Mouse (Mus musculus) Patski (cell line): ENCODE data around the gene Ear10. TPM values are rescaled to one million over a fixed set of nuclear protein-coding genes. Genes with fewer than 3 reads are reported as not detected.
"Not testable (repeated sequence)": the region's sequence is repeated elsewhere in the genome, so short reads cannot be mapped to it uniquely, and the experiment has no call there.

Experiments
- ATAC-seq: fragments of 100-300 bp; one replicate; pipeline ENCODE4 v1.8.0; 2021
- CTCF ChIA-PET: fragments of 350-600 bp; sonication (Branson Sonifier 250); formaldehyde crosslinking; loops from one replicate; lab custom pipeline; 2022; ENCODE audit warnings: inconsistent platforms; lab: Charles Lee
- POLR2A ChIA-PET: fragments of 350-600 bp; sonication (Branson Sonifier 250); formaldehyde crosslinking; loops from one replicate; lab custom pipeline; 2022; ENCODE audit warnings: antibody characterized with exemption, inconsistent platforms; lab: Charles Lee
- DNase-seq: peaks from one replicate; pipeline ENCODE4 v3.0.0-alpha.2; 2011; ENCODE audit warnings: low read depth, low spot score
- H3K27me3 ChIP-seq: fragments of 371-371 bp; one replicate; pipeline ENCODE4 v1.5.1; 2021
- CTCF ChIP-seq: fragments of 100-300 bp; IDR thresholded peaks from one replicate; pipeline ENCODE4 v1.5.1; 2021
- in situ Hi-C: fragments of 300-500 bp; cut with MboI; formaldehyde crosslinking; loops from 3 replicates; pipeline ENCODE4 v1.11.1; 2018; ENCODE audit warnings: low pct_unique_long_range_greater_than_20kb, mixed read lengths
- polyA plus RNA-seq: library from polyadenylated mRNA; unstranded; gene quantifications from one replicate; pipeline ENCODE4 v1.2.3, GENCODE M21; 2021

The Ear10 gene
- polyA plus RNA-seq = not detected

DNA sequence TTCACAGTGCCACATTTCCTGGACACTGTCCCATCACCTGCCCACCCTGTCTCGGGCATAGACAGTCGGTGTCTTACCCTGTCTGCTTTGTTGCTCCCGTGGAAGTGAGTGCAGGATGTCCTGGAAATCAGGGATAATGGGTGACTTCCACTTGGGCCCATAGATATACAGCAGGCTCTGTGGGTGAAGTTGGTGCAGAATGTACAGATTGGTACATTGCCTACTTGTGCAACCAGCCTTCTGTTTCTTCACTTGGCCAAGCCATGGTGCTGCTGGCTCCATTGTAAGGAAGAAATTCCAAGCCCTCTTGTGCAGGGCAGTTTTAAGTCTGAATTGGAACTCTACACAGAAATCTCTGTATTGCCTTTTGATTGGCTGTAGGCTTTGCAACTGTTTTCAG lies at the start of gene Ear10:
Ear10 (minus strand) TSS at position 101 of the 400 bp plus-strand sequence.
- in situ Hi-C loops, POLR2A ChIA-PET, ATAC-seq, H3K27me3 ChIP-seq, DNase-seq, CTCF ChIA-PET: not testable (repeated sequence)

DNA sequence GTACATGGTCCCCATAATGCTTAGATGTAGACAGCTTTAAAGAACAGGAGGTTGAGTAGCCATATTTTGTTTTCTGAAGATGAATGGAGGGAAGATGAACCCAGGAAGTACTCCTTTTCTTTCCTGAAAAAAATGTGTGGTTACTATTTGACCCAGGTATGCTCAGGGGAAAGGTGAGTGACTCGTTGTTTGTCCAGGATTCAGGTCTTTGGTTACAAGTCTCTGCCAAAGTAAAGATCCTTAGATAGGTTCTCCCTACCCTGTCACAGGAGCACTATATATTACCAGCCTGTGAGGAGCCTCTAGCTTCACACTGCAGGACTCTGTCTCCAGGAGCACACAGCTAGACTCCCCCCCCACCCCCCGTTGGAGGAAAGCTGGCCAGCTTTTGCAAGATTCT lies 33.4 kb upstream of the Ear10 start, which contains the start of gene Ang5:
Ang5 (plus strand) TSS at position 301 of the 400 bp plus-strand sequence.
- H3K27me3 ChIP-seq, POLR2A ChIA-PET, in situ Hi-C loops, CTCF ChIA-PET, ATAC-seq, DNase-seq: not testable (repeated sequence)

DNA sequence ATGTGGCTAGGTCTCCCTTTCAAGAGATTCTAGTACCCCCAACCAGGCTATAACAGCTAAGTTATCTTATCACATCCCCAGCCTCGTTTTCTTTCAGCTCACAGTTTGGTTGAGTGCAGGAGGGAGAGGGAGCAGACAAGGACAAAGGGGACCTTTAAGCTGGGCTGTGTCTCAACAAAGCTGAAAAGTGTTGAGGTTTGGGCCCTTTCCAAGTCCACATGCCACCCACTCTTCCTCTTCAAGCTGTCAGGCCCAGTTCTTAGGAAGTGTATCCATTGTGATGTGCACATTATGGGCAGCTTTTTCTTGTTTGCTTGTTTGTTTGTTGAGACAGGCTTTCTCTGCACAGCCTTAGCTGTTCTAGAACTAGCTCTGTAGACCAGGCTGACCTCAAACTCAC lies 31.7 kb upstream of the Ear10 start:
- ATAC-seq, CTCF ChIA-PET, H3K27me3 ChIP-seq, DNase-seq, POLR2A ChIA-PET, in situ Hi-C loops: not testable (repeated sequence)

DNA sequence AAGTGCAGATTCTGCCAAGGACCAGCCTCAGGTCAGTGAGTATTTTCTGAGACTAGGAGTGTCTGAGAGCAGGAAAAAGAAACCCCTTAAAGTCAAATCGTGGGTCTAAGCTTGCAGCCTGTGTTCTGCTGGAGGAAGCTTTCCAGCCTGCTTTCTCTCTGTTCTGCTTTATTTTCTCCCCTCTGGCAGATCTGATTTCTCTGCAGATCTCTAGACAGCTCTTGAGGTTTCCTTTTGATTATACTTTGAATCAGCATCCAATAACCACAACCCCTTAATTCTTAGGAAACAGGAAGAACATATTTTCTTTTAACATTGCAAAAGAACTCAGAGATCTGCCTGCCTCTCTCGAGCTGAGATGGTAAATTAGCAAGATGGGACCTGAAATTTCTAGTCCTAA lies 30.0 kb upstream of the Ear10 start:
- ATAC-seq, in situ Hi-C loops, POLR2A ChIA-PET, CTCF ChIA-PET, DNase-seq, H3K27me3 ChIP-seq: not testable (repeated sequence)

DNA sequence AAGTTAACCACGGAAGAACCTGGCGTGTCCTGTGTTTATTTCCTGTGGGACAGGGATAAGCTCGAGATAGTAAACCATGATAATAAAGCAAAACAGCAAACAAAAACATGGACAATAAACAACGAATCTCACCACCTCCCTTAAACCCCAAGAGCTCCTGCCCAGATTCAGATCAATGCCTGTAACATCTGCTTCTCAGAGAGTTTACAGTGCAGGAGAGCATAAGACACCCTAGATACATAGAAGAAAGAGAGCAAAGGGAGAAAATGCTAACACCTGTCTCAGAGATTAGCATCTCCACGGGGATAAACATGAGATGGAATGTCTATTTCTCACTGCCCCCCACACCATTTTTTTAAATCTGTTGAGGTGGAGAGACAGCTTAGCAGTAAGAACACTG lies 10.0 kb upstream of the Ear10 start:
- DNase-seq, CTCF ChIA-PET, ATAC-seq, POLR2A ChIA-PET, in situ Hi-C loops, H3K27me3 ChIP-seq: not testable (repeated sequence)

DNA sequence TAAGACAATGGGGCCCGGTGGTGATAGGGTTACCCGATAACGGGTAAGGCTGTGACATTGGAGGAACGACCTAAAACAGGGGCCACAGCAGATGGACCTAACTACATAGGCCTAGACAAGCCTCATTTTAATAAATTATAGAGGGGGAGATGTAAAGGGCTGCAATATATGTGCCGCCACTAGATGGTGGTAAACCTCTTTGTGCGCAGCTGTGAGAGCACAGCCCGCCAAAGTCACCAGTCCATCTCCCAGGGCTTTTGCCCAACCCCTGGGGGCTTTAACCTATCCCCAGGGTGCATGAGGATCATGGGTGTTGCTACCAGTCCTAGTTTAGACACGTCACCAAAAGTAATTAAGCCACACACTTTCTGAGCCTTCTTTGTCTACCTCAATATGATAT lies 9.6 kb upstream of the Ear10 start:
- in situ Hi-C loops, ATAC-seq, H3K27me3 ChIP-seq, POLR2A ChIA-PET, CTCF ChIA-PET, DNase-seq: not testable (repeated sequence)
- peak; percentile 58 for TF ChIP-seq CTCF

DNA sequence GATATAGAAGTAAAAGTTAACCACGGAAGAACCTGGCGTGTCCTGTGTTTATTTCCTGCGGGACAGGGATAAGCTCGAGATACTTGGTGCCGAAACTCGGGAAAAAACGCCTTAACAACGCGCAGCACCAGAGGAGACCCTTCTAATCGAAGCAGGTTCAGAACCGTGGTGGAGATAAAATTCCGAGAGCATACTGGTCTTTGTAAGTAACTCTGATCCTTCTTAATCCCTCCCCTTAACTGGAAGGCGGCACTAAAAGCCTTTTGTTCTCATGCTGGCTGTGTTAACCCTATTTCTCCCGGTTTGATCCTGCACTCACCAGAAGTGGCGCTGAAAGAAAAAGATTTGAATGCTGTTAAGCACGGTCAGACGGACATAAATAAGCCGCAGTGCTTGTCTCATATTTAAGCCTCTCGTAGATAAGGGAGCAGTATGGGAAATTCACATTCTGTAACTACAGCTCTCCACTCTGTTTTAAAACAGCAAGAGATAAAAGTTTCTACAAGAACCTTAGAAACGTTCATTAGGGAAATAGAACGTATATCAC lies 2.1 kb upstream of the Ear10 start:
- CTCF ChIA-PET, DNase-seq, H3K27me3 ChIP-seq, ATAC-seq, in situ Hi-C loops, POLR2A ChIA-PET: not testable (repeated sequence)

DNA sequence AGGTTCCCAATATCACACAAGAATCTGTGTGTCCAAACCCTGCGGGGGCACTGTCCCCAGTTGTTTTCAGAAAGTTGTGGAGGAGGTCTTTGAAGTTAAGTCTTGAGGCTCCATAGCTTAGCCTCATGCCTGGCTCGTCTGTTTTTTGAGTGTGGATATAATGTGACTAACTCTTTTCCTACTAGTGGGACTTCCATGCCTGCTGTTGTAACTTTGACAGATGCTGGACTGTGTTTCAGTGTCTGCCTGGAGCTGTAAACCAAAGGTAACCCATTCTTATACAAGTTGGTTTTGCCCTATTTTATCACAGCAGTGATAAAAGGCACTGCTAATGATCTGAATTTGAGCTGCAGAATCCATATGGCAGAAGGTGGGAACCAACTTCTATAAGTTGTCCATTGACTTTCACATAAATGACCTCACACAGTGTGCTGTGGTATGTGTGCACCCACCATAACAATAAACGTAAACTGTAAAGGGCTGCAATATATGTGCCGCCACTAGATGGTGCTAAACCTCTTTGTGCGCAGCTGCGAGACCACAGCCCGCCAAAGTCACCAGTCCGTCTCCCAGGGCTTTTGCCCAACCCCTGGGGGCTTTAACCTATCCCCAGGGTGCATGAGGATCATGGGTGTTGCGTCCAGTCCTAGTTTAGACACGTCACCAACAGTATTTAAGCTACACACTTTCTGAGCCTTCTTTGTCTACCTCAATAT lies 1.5 kb upstream of the Ear10 start, which contains the start of gene Gm8113:
Gm8113 (plus strand) TSS at position 703 of the 716 bp plus-strand sequence.
- in situ Hi-C loops, DNase-seq, ATAC-seq, H3K27me3 ChIP-seq, POLR2A ChIA-PET, CTCF ChIA-PET: not testable (repeated sequence)
- peak; percentile 50 for TF ChIP-seq CTCF

DNA sequence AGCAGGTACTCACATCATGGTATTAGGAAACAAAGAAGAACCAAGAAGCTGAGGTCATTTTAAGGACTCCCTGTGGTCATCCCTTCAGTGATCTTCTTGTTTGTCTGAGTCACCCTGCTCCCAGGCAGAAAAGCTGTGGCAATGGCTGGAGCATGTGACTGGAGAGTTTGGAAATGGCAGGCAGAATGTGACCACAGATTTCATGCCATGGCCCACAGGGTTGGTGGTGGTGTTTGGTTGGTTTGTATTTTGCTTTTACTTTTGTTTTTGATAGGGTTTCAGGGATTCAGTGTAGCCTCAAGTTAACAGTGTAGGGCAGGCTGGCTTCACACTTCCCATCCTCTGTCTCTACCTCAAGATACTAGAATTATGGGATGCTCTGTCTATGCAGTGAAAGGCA lies 5.1 kb downstream of the Ear10 start:
- in situ Hi-C loops, POLR2A ChIA-PET, DNase-seq, CTCF ChIA-PET, H3K27me3 ChIP-seq: not testable (repeated sequence)
- ATAC-seq = peak; percentile 35

DNA sequence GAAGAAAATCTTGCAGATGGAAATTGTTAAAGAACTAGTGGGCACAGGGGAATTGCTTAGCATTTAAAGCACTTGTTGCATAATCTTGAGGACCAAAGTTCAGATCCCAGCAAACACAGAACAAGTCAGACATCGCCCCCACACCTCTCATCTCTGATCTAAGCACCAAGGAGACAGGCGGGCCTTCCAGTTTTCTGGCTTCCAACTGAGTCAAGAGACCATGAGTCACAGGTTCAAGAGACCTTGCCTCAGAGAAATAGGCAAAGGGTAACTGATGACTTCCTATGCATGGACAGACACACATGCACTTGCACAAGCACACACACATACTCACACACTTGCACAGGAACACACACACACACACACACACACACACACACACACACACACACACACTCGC lies 24.8 kb downstream of the Ear10 start:
- ATAC-seq, POLR2A ChIA-PET, CTCF ChIA-PET, H3K27me3 ChIP-seq, in situ Hi-C loops, DNase-seq: not testable (repeated sequence)

DNA sequence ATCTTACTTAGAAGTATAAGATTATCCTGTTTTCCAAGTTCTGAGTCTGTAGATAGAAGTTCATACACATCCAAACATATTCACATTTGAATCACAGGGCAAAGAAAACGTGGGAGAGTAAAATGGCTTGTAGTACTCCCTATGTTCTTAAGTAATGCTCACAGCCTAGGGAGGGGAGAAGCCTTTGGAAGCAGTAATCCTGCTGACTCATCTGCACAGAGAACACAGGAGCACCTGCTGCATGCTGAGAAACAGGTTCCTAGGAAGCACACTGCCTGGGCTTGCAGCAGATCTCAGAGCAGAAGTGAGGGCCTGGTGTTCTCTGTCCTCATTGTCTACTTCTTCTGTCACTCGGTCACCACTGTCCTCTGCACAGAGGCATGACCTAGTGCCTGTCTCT lies 28.0 kb downstream of the Ear10 start:
- ATAC-seq, CTCF ChIA-PET, DNase-seq, POLR2A ChIA-PET, in situ Hi-C loops, H3K27me3 ChIP-seq: not testable (repeated sequence)

DNA sequence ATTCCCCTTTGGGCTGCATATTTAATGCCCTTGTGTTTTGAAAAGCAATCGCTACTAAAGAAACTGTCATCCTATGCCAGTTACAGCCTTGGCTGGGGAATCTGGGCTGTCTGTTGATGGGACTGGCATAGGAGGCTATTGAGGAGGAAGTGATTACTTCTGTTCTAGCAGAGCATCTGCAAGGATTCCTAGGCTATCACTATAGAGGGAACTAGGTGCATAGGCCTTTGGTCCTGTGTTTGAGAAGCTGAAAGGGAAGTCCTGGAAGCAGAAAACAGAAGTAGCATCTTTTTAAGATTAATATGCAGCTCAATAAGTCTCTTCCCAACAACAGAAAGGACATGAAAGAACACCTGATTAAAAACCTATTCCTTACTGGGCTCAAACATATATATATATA lies 32.1 kb downstream of the Ear10 start:
- H3K27me3 ChIP-seq, in situ Hi-C loops, ATAC-seq, CTCF ChIA-PET, POLR2A ChIA-PET, DNase-seq: not testable (repeated sequence)

DNA sequence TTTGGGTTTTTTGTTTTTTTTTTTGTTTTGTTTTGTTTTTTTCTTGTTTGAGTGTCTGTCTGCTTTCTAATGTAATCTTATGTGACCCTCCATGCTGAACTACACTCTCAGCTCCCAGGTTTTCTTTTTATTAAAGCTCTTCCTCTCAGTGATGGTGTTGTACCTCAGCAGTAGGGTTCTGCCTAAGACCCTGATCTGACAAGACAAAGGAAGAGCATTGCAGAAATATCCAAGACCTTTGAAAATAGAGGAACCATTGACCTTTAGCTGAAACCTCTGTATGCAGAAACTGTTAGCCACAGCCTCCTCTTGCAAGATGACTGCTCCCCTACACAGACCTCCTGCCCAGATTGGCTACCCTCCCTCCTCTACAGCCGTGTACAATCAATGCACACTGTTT lies 37.1 kb downstream of the Ear10 start:
- in situ Hi-C loops, ATAC-seq, DNase-seq, H3K27me3 ChIP-seq, POLR2A ChIA-PET, CTCF ChIA-PET: not testable (repeated sequence)

DNA sequence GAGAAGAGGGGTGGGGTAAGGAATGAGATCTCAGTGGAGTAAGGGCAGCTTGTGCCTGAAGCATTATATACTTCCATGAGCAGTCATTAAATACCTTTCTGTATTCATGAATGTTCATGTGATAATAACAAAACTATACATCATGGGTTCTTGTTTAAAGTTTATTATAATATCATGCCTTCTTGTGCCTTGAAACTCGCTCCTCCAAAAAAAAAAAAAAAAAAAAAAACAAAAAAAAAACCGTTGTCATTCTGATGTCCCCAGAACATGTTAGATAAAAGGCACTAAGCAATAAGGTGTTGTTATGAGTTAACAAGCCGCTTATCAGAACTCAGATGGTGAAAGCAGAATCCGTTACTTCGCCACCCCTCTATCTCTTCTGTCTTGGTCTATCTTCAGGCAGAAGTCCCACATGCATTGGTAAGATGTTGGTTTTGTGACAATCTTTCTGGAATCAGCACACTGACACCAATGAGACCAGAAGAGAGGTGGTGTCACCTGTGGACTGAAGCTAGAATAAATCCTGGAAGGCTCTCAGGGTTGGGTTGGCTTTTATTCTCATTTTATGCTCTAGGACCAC lies 43.3 kb downstream of the Ear10 start:
- DNase-seq, ATAC-seq, CTCF ChIA-PET, POLR2A ChIA-PET, in situ Hi-C loops, H3K27me3 ChIP-seq: not testable (repeated sequence)

DNA sequence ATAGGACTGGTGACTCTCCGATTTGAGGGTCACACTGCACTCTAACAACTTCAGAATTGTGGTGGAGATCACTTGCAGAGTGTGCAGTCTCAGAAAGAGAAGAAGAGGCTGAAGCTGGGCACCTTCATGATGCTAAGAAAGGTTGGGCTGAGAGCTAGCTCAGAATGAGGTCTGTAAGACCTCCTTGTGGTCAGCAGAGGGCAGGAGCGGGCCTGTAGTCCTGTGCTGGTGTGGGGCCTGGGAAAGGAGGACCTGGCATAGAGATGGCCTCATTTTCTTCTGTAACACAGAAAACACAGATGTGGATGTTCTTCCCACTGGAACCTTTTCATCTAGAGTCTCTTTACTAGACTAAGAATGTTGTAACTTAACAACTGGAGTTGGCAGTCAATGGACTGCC lies 45.6 kb downstream of the Ear10 start:
- CTCF ChIA-PET = not testable (repeated sequence)

More for the DNA sequence above, 45.6 kb downstream of the Ear10 start:
- DNase-seq, POLR2A ChIA-PET, in situ Hi-C loops, H3K27me3 ChIP-seq, ATAC-seq: not testable (repeated sequence)
